Mouse (Mus musculus) forebrain, embryonic 15.5 days (tissue): ENCODE measurements around the gene Snx32. TPM values are rescaled to one million over a fixed set of nuclear protein-coding genes. Genes with fewer than 3 reads are reported as not detected.

ENCODE experiments used
- ATAC-seq: fragments of 200-750 bp; cut with Nextera tagmentation; replicated peaks from 2 replicates; pipeline ENCODE4 v1.8.0; 2017; ENCODE audit warnings: mild to moderate bottlenecking, moderate TSS enrichment, moderate library complexity
- H3K27ac ChIP-seq: fragments of 300-500 bp; sonication (generic); replicated peaks from 2 replicates; pipeline ENCODE4 v1.5.1; 2015; ENCODE audit warnings: mild to moderate bottlenecking, inconsistent platforms
- H3K27me3 ChIP-seq: fragments of 300-500 bp; sonication (generic); 2 replicates; pipeline ENCODE4 v1.6.1; 2015; ENCODE audit warnings: inconsistent platforms
- H3K36me3 ChIP-seq: fragments of 300-500 bp; sonication (generic); 2 replicates; pipeline ENCODE4 v1.6.1; 2015; ENCODE audit warnings: mild to moderate bottlenecking, inconsistent platforms
- H3K4me1 ChIP-seq: fragments of 300-500 bp; sonication (generic); 2 replicates; pipeline ENCODE4 v1.6.1; 2015; ENCODE audit warnings: inconsistent platforms
- H3K4me2 ChIP-seq: fragments of 300-500 bp; sonication (generic); replicated peaks from 2 replicates; pipeline ENCODE4 v1.6.1; 2015; ENCODE audit warnings: mild to moderate bottlenecking, inconsistent platforms
- H3K4me3 ChIP-seq: fragments of 300-500 bp; sonication (generic); 2 replicates; pipeline ENCODE4 v1.5.1; 2015; ENCODE audit warnings: mild to moderate bottlenecking, inconsistent platforms
- H3K9ac ChIP-seq: fragments of 300-500 bp; sonication (generic); replicated peaks from 2 replicates; pipeline ENCODE4 v1.6.1; 2015; ENCODE audit warnings: mild to moderate bottlenecking, inconsistent platforms
- H3K9me3 ChIP-seq: fragments of 300-500 bp; sonication (generic); 2 replicates; pipeline ENCODE4 v1.6.1; 2016; ENCODE audit warnings: inconsistent platforms
- WGBS: fragments of 180-500 bp; shearing (Covaris S2); methylation state at CpG from one replicate; pipeline ENCODE4 v1.1.7; 2015; ENCODE audit warnings: mixed read lengths; 5-methylcytosine and 5-hydroxymethylcytosine counted together
- polyA plus RNA-seq: library from polyadenylated mRNA; unstranded; fragments of >200 nt; fragmentation: Nextera tagmentation; extraction: Ambion mirVana; gene quantifications from 2 replicates; pipeline ENCODE4 v1.2.1, GENCODE M21; 2015

The Snx32 gene
- polyA plus RNA-seq, 1 experiment from 2014 or later: 72.8 TPM

- Histone ChIP-seq H3K4me1 (peaks cover 31% of the 10 kb centered on the region), H3K4me3 (no peak overlapping the region), H3K27me3 (no peaks in the 10 kb centered on the region), H3K27ac (no peak overlapping the region), H3K36me3 (peaks cover 37% of the 10 kb centered on the region), H3K9me3 (no peaks in the 10 kb centered on the region), H3K4me2 (no peak overlapping the region), H3K9ac (no peak overlapping the region)
- 88% methylated on average over 8 of the region's 8 CpGs for WGBS
- ATAC-seq: no peak
Observed at GRCm38 (mm10) chr19:5486286-5486685, 24.1 kb downstream of the Snx32 start.

- WGBS: 96% methylated on average over 7 of the region's 7 CpGs
- no peak for ATAC-seq
- Histone ChIP-seq H3K4me1 (peaks cover 31% of the 10 kb centered on the region), H3K27me3 (no peaks in the 10 kb centered on the region), H3K9me3 (no peaks in the 10 kb centered on the region), H3K36me3 (peaks cover 37% of the 10 kb centered on the region), H3K4me2 (no peak overlapping the region), H3K27ac (no peak overlapping the region), H3K4me3 (no peak overlapping the region), H3K9ac (no peak overlapping the region)
Observed at GRCm38 (mm10) chr19:5485821-5486220, 24.5 kb downstream of the Snx32 start.

GRCm38 (mm10) chr19:5485371-5485770 is 25.0 kb downstream of the Snx32 start:
- no peak overlapping the region for H3K27ac ChIP-seq
- WGBS: 91% methylated on average over 8 of the region's 8 CpGs
- peaks cover 37% of the 10 kb centered on the region for H3K36me3 ChIP-seq
- no peak overlapping the region for H3K9ac ChIP-seq
- no peak for ATAC-seq
- peaks cover 31% of the 10 kb centered on the region for H3K4me1 ChIP-seq
- H3K4me2 ChIP-seq: no peak overlapping the region
- no peak overlapping the region for H3K4me3 ChIP-seq
- no peaks in the 10 kb centered on the region for H3K27me3 ChIP-seq
- no peaks in the 10 kb centered on the region for H3K9me3 ChIP-seq

GRCm38 (mm10) chr19:5484496-5484895 is 25.8 kb downstream of the Snx32 start:
- H3K4me2 ChIP-seq: no peak overlapping the region
- H3K9ac ChIP-seq: no peak overlapping the region
- H3K4me3 ChIP-seq: no peak overlapping the region
- 95% methylated on average over 5 of the region's 5 CpGs for WGBS
- no peak for ATAC-seq
- no peaks in the 10 kb centered on the region for H3K27me3 ChIP-seq
- H3K4me1 ChIP-seq: peaks cover 25% of the 10 kb centered on the region
- H3K27ac ChIP-seq: no peak overlapping the region
- peaks cover 37% of the 10 kb centered on the region for H3K36me3 ChIP-seq
- H3K9me3 ChIP-seq: no peaks in the 10 kb centered on the region

- Histone ChIP-seq H3K36me3 (peaks cover 37% of the 10 kb centered on the region), H3K4me2 (no peak overlapping the region), H3K9ac (no peak overlapping the region), H3K4me1 (peaks cover 17% of the 10 kb centered on the region), H3K9me3 (no peaks in the 10 kb centered on the region), H3K27ac (no peak overlapping the region), H3K4me3 (no peak overlapping the region), H3K27me3 (no peaks in the 10 kb centered on the region)
- ATAC-seq: no peak
- WGBS: 95% methylated on average over 19 of the region's 19 CpGs
Observed at GRCm38 (mm10) chr19:5483386-5484359, 26.7 kb downstream of the Snx32 start.

GRCm38 (mm10) chr19:5481398-5481797 is 28.9 kb downstream of the Snx32 start:
- WGBS: 93% methylated on average over 10 of the region's 10 CpGs
- Histone ChIP-seq H3K4me1 (no peaks in the 10 kb centered on the region), H3K9me3 (no peaks in the 10 kb centered on the region), H3K4me2 (no peak overlapping the region), H3K36me3 (peaks cover 37% of the 10 kb centered on the region), H3K9ac (no peak overlapping the region), H3K4me3 (no peak overlapping the region), H3K27ac (no peak overlapping the region), H3K27me3 (no peaks in the 10 kb centered on the region)
- ATAC-seq: no peak

GRCm38 (mm10) chr19:5480016-5480415 is 30.3 kb downstream of the Snx32 start:
- peaks cover 32% of the 10 kb centered on the region for H3K36me3 ChIP-seq

GRCm38 (mm10) chr19:5477668-5478300 is 32.6 kb downstream of the Snx32 start:
- Histone ChIP-seq H3K27me3 (no peaks in the 10 kb centered on the region), H3K9ac (no peak overlapping the region), H3K4me2 (no peak overlapping the region), H3K36me3 (peaks cover 11% of the 10 kb centered on the region), H3K9me3 (no peaks in the 10 kb centered on the region), H3K4me3 (no peak overlapping the region), H3K27ac (no peak overlapping the region), H3K4me1 (peaks cover 26% of the 10 kb centered on the region)
- 89% methylated on average over 18 of the region's 18 CpGs for WGBS
- no peak for ATAC-seq

More at GRCm38 (mm10) chr19:5480016-5480415, 30.3 kb downstream of the Snx32 start:
- Histone ChIP-seq H3K9me3 (no peaks in the 10 kb centered on the region), H3K4me2 (no peak overlapping the region), H3K27ac (no peak overlapping the region), H3K27me3 (no peaks in the 10 kb centered on the region), H3K4me1 (peaks cover 10% of the 10 kb centered on the region), H3K4me3 (no peak overlapping the region), H3K9ac (no peak overlapping the region)
- WGBS: 90% methylated on average over 10 of the region's 10 CpGs
- ATAC-seq: no peak

- ATAC-seq: no peak
- Histone ChIP-seq H3K4me2 (no peak overlapping the region), H3K27ac (no peak overlapping the region), H3K9ac (no peak overlapping the region), H3K9me3 (no peaks in the 10 kb centered on the region), H3K4me3 (no peak overlapping the region), H3K4me1 (peaks cover 26% of the 10 kb centered on the region), H3K27me3 (no peaks in the 10 kb centered on the region), H3K36me3 (peaks cover 4% of the 10 kb centered on the region; the same call in 1 of the 2 replicates)
- 85% methylated on average over 10 of the region's 10 CpGs for WGBS
Observed at GRCm38 (mm10) chr19:5477004-5477667, 33.2 kb downstream of the Snx32 start.

GRCm38 (mm10) chr19:5475069-5475714 is 35.1 kb downstream of the Snx32 start:
- Histone ChIP-seq H3K27ac (peak overlapping the region; percentile 54), H3K9ac (peak overlapping the region; percentile 67), H3K4me3 (peak overlapping the region; percentile 63), H3K4me1 (peaks cover 26% of the 10 kb centered on the region), H3K27me3 (no peaks in the 10 kb centered on the region), H3K4me2 (peak overlapping the region; percentile 94), H3K36me3 (no peaks in the 10 kb centered on the region), H3K9me3 (no peaks in the 10 kb centered on the region)
- ATAC-seq: peak; percentile 45
- 25% methylated on average over 13 of the region's 13 CpGs for WGBS

GRCm38 (mm10) chr19:5474281-5475068 is 35.9 kb downstream of the Snx32 start:
- ATAC-seq: peak; percentile 80
- peaks cover 26% of the 10 kb centered on the region for H3K4me1 ChIP-seq
- H3K27me3 ChIP-seq: no peaks in the 10 kb centered on the region
- peak overlapping the region; percentile 54 for H3K27ac ChIP-seq
- H3K9me3 ChIP-seq: no peaks in the 10 kb centered on the region
- WGBS: under 1% methylated on average over 67 of the region's 68 CpGs
- H3K4me3 ChIP-seq: peak overlapping the region; percentile 63
- H3K9ac ChIP-seq: peak overlapping the region; percentile 67
- no peaks in the 10 kb centered on the region for H3K36me3 ChIP-seq
- H3K4me2 ChIP-seq: peak overlapping the region; percentile 94
